Mouse (Mus musculus) cerebellum, postnatal 36 days (tissue): ENCODE measurements at regions not wholly inside any gene's neighbourhood (a gene's known extent, or its start where the extent isn't known, plus 50 kb on each side); places are given as distances from the start of the nearest gene placed in this dataset.

ENCODE experiments used
- DNase-seq, 2 experiments: peaks; one replicate each; pipeline ENCODE4 v3.0.0; 2021 to 2022; ENCODE audit warnings: mixed read lengths in 2 of 2

DNA sequence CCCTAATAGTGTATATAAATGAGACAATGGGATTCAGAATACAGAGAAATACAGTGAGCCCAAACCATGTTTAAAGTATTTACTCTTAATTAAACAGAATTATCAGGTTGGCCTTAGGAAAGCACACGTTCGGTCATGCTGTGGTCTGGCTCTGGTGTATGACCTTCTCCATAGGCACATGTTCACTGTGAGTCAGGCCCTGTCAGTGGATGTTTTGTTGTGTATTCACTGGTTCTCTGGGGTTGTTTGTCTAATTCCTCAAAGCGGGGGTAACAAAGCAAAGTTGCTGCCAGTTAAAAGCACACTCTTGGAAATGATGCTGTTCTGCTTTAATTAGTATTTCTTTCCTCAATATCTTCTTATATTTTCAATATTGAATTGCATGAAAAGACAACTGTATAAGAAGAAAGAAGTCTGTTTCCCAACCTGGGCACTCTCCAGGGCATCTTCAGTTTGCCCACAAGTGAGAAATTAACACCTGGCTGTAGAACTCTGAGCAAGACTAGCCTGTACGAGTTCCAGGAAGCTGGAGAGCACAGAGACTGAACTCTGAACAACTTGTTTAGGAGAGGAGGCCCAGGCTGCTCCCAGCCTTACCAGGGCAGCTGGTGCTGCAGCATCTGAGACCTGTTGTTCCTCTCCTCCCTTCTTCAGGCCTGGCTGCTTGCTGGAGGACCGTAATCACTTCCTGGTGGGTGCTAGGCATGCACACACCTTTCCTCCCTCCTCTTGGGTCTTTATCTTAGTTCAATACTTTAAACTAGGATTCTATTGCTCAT is 593.1 kb downstream of the Ttll7 start:
- no peak for DNase-seq

DNA sequence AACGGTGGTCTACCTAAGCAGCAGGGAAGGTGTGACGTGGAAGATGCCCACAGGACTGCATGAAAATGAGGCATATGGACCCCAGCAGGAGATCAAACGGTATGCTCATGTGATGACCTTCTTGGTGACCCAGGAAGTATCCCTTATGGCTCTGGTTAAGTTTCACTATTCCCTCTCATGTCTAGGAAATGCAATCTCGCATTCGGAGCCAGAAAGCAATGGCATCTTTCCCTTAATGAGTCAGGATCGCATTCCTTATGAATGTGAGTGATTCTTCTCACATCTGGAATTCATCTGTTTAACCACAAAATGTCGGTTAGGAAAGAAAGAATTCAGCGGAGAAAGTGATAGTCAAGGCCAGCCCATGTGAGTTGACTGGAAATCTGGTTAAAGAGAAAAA is 593.7 kb downstream of the Ttll7 start:
- DNase-seq, result no peak

GRCm38 (mm10) chr3:147452176-147452575 is 600.0 kb downstream of the Ttll7 start:
- DNase-seq, result no peak

DNA sequence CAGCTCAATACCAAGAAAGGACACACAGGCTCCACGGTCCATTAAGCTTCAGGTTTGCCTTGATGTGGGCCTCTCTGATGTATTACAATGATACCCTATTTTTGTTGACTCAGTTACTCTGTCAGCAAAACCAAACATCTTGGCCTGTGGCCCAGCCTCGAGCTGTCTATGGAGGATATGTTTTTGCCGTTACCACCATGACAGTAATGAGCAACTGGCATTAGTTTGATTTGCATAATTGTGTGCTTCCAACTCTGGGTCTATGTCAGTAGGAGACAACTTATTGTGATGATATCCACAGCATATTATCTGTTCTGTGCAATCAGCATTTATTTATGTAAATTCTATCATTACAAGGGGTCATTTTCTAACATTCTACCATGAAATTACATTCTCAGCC is 603.2 kb downstream of the Ttll7 start:
- DNase-seq, result no peak

- no peak for DNase-seq
These were observed 604.1 kb downstream of the Ttll7 start for GRCm38 (mm10) chr3:147456294-147456693.

DNA sequence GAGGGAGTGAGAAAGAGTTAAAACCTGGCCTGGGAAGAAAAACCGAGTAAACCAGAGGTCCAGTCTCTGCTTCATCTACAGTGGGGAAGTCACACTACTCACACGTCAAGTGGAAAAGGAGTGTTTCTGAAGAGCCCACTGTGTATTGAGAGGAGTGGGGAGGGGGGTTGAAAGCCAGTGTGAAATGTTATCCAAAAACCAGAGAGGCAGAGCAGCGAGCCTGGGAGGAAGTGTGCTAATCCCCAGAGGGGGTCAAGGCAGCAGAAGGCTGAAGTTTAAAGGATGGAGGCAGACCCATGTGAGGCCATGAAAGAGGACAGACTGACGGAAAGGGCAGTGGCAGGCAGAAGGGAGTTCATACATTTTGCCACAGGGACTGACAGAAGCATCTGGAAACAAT is 605.9 kb downstream of the Ttll7 start:
- no peak for DNase-seq

GRCm38 (mm10) chr3:147479890-147480289 is 627.7 kb downstream of the Ttll7 start:
- DNase-seq, result no peak
